Mouse (Mus musculus): ENCODE results near the gene Eif4g1. TPM values are rescaled to one million over a fixed set of nuclear protein-coding genes. Genes with fewer than 3 reads are reported as not detected.

Gene Eif4g1
- total RNA-seq, 2 experiments from 2014 or later: 330 to 342 TPM

- peak; percentile 97 to 98 for DNase-seq (ENCODE audit: low spot score in 2 of 2)
- intact Hi-C loops (cut with DNase I): loop anchor here (5.0 kb wide), 2 partner anchors 180 to 475 kb away; no protein-coding TSS in a partner anchor
These were observed 49.3 kb downstream of the Eif4g1 start, which contains the start of the genes Polr2h and Clcn2 for GRCm38 (mm10) chr16:20717181-20717977. Gene Polr2h, plus strand, starts transcription at chr16:20717665. Gene Clcn2, minus strand, starts transcription at chr16:20717746.

GRCm38 (mm10) chr16:20717978-20718670 lies 50.0 kb downstream of the Eif4g1 start:
- intact Hi-C loops (cut with DNase I): loop anchor here (5.0 kb wide), 2 partner anchors 179 to 474 kb away; no protein-coding TSS in a partner anchor
- no peak for DNase-seq (ENCODE audit: low spot score in 2 of 2)

- no peak for DNase-seq (ENCODE audit: low spot score in 2 of 2)
- intact Hi-C loops (cut with DNase I): no loop called here
These were observed 53.7 kb downstream of the Eif4g1 start for GRCm38 (mm10) chr16:20721808-20722207.

- intact Hi-C loops (cut with DNase I): no loop called here
- DNase-seq (ENCODE audit: low spot score in 2 of 2): no peak
These were observed 54.6 kb downstream of the Eif4g1 start for GRCm38 (mm10) chr16:20722736-20723135.

GRCm38 (mm10) chr16:20723247-20723646 lies 55.1 kb downstream of the Eif4g1 start:
- no peak for DNase-seq (ENCODE audit: low spot score in 2 of 2)
- intact Hi-C loops (cut with DNase I): no loop called here

- DNase-seq (ENCODE audit: low spot score in 2 of 2): no peak
These were observed 56.2 kb downstream of the Eif4g1 start for GRCm38 (mm10) chr16:20724338-20724748.

GRCm38 (mm10) chr16:20725321-20725720 lies 57.2 kb downstream of the Eif4g1 start:
- no peak for DNase-seq (ENCODE audit: low spot score in 2 of 2)
- intact Hi-C loops (cut with DNase I): no loop called here

More at GRCm38 (mm10) chr16:20724338-20724748, 56.2 kb downstream of the Eif4g1 start:
- intact Hi-C loops (cut with DNase I): no loop called here

- no peak for DNase-seq (ENCODE audit: low spot score in 2 of 2)
- intact Hi-C loops (cut with DNase I): no loop called here
These were observed 57.6 kb downstream of the Eif4g1 start for GRCm38 (mm10) chr16:20725750-20726149.

GRCm38 (mm10) chr16:20726384-20726783 lies 58.3 kb downstream of the Eif4g1 start:
- DNase-seq (ENCODE audit: low spot score in 2 of 2): no peak
- intact Hi-C loops (cut with DNase I): no loop called here

GRCm38 (mm10) chr16:20730293-20730711 lies 62.2 kb downstream of the Eif4g1 start:
- intact Hi-C loops (cut with DNase I): no loop called here
- no peak for DNase-seq (ENCODE audit: low spot score in 2 of 2)

GRCm38 (mm10) chr16:20731688-20732087 lies 63.6 kb downstream of the Eif4g1 start:
- DNase-seq (ENCODE audit: low spot score in 2 of 2): no peak

GRCm38 (mm10) chr16:20732251-20732924 lies 64.3 kb downstream of the Eif4g1 start:
- intact Hi-C loops (cut with DNase I): no loop called here

More at GRCm38 (mm10) chr16:20731688-20732087, 63.6 kb downstream of the Eif4g1 start:
- intact Hi-C loops (cut with DNase I): no loop called here

GRCm38 (mm10) chr16:20732925-20733730 lies 65.0 kb downstream of the Eif4g1 start, which contains the start of gene Chrd:
Gene Chrd, plus strand, starts transcription at chr16:20733127.
- peak; percentile 56 to 59 for DNase-seq (ENCODE audit: low spot score in 2 of 2)
- intact Hi-C loops (cut with DNase I): no loop called here

More at GRCm38 (mm10) chr16:20732251-20732924, 64.3 kb downstream of the Eif4g1 start:
- no peak for DNase-seq (ENCODE audit: low spot score in 2 of 2)

GRCm38 (mm10) chr16:20733731-20734730 lies 65.9 kb downstream of the Eif4g1 start, which contains the start of gene Thpo:
Gene Thpo, minus strand, starts transcription at chr16:20734511.
- intact Hi-C loops (cut with DNase I): no loop called here
- DNase-seq (ENCODE audit: low spot score in 2 of 2): no peak

GRCm38 (mm10) chr16:20735651-20736050 lies 67.5 kb downstream of the Eif4g1 start:
- intact Hi-C loops (cut with DNase I): no loop called here
- DNase-seq (ENCODE audit: low spot score in 2 of 2): no peak

- intact Hi-C loops (cut with DNase I): no loop called here
- no peak for DNase-seq (ENCODE audit: low spot score in 2 of 2)
These were observed 68.1 kb downstream of the Eif4g1 start for GRCm38 (mm10) chr16:20736168-20736567.

- no peak for DNase-seq (ENCODE audit: low spot score in 2 of 2)
- intact Hi-C loops (cut with DNase I): no loop called here
These were observed 68.7 kb downstream of the Eif4g1 start for GRCm38 (mm10) chr16:20736823-20737222.

- intact Hi-C loops (cut with DNase I): no loop called here
- DNase-seq (ENCODE audit: low spot score in 2 of 2): no peak
These were observed 71.7 kb downstream of the Eif4g1 start for GRCm38 (mm10) chr16:20739845-20740244.

All from left cerebral cortex, postnatal 14 days (tissue).